8 mouse cellular contexts compared by ENCODE assay signal in the genomic region with DNA sequence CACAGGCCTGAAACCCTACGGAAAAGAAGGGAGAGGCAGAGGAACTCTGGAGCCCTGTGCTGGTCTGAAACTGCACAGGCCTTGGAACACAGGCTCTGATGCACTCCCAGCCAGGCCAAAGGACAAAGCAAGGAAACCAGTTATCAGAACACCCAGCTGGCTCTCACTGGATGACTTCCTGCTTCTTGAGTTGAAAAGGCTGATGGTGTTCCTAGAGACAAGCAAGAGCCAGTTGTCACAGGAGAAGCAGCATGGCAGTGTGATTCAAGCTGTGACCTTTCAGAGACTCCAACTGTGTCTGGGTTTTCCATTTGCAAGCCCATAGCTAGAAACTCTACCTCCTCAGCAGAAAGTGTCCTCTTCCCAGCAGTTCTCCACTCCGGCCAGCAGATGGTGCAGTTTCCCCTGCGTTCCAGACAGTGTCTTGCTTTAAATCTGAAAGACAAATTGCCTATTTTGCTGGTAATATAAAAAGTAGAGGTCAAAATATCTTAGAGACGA.
A peak's percentile ranks its signal among the peaks of the same experiment; 100 is the strongest.
DNase-seq lines count a peak whose midpoint lies in the region; ATAC-seq lines count a peak whose summit lies in the region.

No protein-coding gene starts in this region.

- WGBS in embryonic facial prominence, embryonic 10.5 days = 18% methylated on average over 4 of the region's 4 CpGs
- 23% methylated on average over 4 of the region's 4 CpGs for WGBS in limb, embryonic 11.5 days
- 14% methylated on average over 4 of the region's 4 CpGs for WGBS in neural tube, embryonic 13.5 days

- H3K4me1 ChIP-seq in embryonic facial prominence, embryonic 10.5 days = 0 out of 2 replicates have a peak, but pooled peaks cover 4% of the 10 kb centered on the region
- H3K4me1 ChIP-seq in limb, embryonic 11.5 days (ENCODE audit: control insufficient read depth, insufficient read depth, low read length) = no peaks in the 10 kb centered on the region
- H3K4me1 ChIP-seq in neural tube, embryonic 13.5 days (replicated peaks) = no peaks in the 10 kb centered on the region

- peak; percentile 46 for DNase-seq in 416B (ENCODE audit: low read depth)
- peak; percentile 46 for DNase-seq in adrenal gland, adult 8-10 months
- DNase-seq in embryonic facial prominence, embryonic 10.5 days (ENCODE audit: low spot score) = peak; percentile 78
- peak; percentile 80 for DNase-seq in heart, adult 8-10 months (ENCODE audit: low spot score)
- peak; percentile 37 to 55 for DNase-seq in kidney, adult 8-10 months
- peak; percentile 85 for DNase-seq in limb, embryonic 11.5 days (ENCODE audit: low spot score)
- peak; percentile 33 for DNase-seq in thymus, postnatal 0 days (ENCODE audit: low spot score)

- no peak overlapping the region for H3K9ac ChIP-seq in limb, embryonic 11.5 days (ENCODE audit: low read length)
- no peak overlapping the region for H3K9ac ChIP-seq in neural tube, embryonic 13.5 days

- no peaks in the 10 kb centered on the region for H3K27me3 ChIP-seq in embryonic facial prominence, embryonic 10.5 days (replicated peaks; ENCODE audit: low read depth, poor library complexity, severe bottlenecking)
- H3K27me3 ChIP-seq in limb, embryonic 11.5 days (ENCODE audit: control insufficient read depth, insufficient read depth, low read length) = no peaks in the 10 kb centered on the region
- H3K27me3 ChIP-seq in neural tube, embryonic 13.5 days = no peaks in the 10 kb centered on the region

- H3K36me3 ChIP-seq in embryonic facial prominence, embryonic 10.5 days (replicated peaks) = no peaks in the 10 kb centered on the region
- no peaks in the 10 kb centered on the region for H3K36me3 ChIP-seq in limb, embryonic 11.5 days (ENCODE audit: control insufficient read depth, insufficient read depth, low read length)
- H3K36me3 ChIP-seq in neural tube, embryonic 13.5 days = no peaks in the 10 kb centered on the region

- H3K4me3 ChIP-seq in embryonic facial prominence, embryonic 10.5 days = no peak overlapping the region
- no peak overlapping the region for H3K4me3 ChIP-seq in limb, embryonic 11.5 days (ENCODE audit: low read depth, low read length)
- H3K4me3 ChIP-seq in neural tube, embryonic 13.5 days = no peak overlapping the region

- ATAC-seq in limb, embryonic 11.5 days (ENCODE audit: insufficient number of reproducible peaks, low FRiP score, low TSS enrichment, low read depth) = no peak
- ATAC-seq in neural tube, embryonic 13.5 days (ENCODE audit: low read depth) = peak; percentile 43

- H3K9me3 ChIP-seq in embryonic facial prominence, embryonic 10.5 days = no peaks in the 10 kb centered on the region
- no peaks in the 10 kb centered on the region for H3K9me3 ChIP-seq in limb, embryonic 11.5 days (ENCODE audit: control insufficient read depth, low read length)
- no peaks in the 10 kb centered on the region for H3K9me3 ChIP-seq in neural tube, embryonic 13.5 days

- no peak overlapping the region for H3K27ac ChIP-seq in embryonic facial prominence, embryonic 10.5 days (replicated peaks)
- H3K27ac ChIP-seq in limb, embryonic 11.5 days (replicated peaks; ENCODE audit: low read depth, low read length) = no peak overlapping the region
- H3K27ac ChIP-seq in neural tube, embryonic 13.5 days (replicated peaks) = no peak overlapping the region

- no peak overlapping the region for H3K4me2 ChIP-seq in limb, embryonic 11.5 days (ENCODE audit: low read depth, severe bottlenecking)
- no peak overlapping the region for H3K4me2 ChIP-seq in neural tube, embryonic 13.5 days

Comparison
In these comparisons a context has a peak if more than half of its experiments do, and no peak if none do; other contexts are left out.
1. DNase-seq: peak in every context shown above with its lines; median percentile 85 in limb, embryonic 11.5 days; 80 in heart, adult 8-10 months; 78 in embryonic facial prominence, embryonic 10.5 days; 46 in 416B; 46 in adrenal gland, adult 8-10 months; 46 in kidney, adult 8-10 months; 33 in thymus, postnatal 0 days.